Mouse (Mus musculus) midbrain, embryonic 15.5 days (tissue): ENCODE measurements around the gene Slfn5. TPM values are rescaled to one million over a fixed set of nuclear protein-coding genes. Genes with fewer than 3 reads are reported as not detected.
"Not testable (repeated sequence)": the region's sequence is repeated elsewhere in the genome, so short reads cannot be mapped to it uniquely, and the experiment has no call there.

Source experiments
- ATAC-seq: fragments of 200-750 bp; cut with Nextera tagmentation; replicated peaks from 2 replicates; pipeline ENCODE4 v1.8.0; 2017; ENCODE audit warnings: moderate TSS enrichment
- H3K27ac ChIP-seq: fragments of 300-500 bp; sonication (generic); 2 replicates; pipeline ENCODE4 v1.5.1; 2015; ENCODE audit warnings: mild to moderate bottlenecking, inconsistent platforms
- H3K27me3 ChIP-seq: fragments of 300-500 bp; sonication (generic); replicated peaks from 2 replicates; pipeline ENCODE4 v1.6.1; 2015; ENCODE audit warnings: inconsistent platforms
- H3K36me3 ChIP-seq: fragments of 300-500 bp; sonication (generic); replicated peaks from 2 replicates; pipeline ENCODE4 v1.6.1; 2015; ENCODE audit warnings: inconsistent platforms
- H3K4me1 ChIP-seq: fragments of 300-500 bp; sonication (generic); 2 replicates; pipeline ENCODE4 v1.6.1; 2015; ENCODE audit warnings: inconsistent platforms
- H3K4me2 ChIP-seq: fragments of 300-500 bp; sonication (generic); 2 replicates; pipeline ENCODE4 v1.6.1; 2015; ENCODE audit warnings: inconsistent platforms, mild to moderate bottlenecking, moderate library complexity
- H3K4me3 ChIP-seq: fragments of 300-500 bp; sonication (generic); 2 replicates; pipeline ENCODE4 v1.5.1; 2015; ENCODE audit warnings: mild to moderate bottlenecking, inconsistent platforms
- H3K9ac ChIP-seq: fragments of 300-500 bp; sonication (generic); 2 replicates; pipeline ENCODE4 v1.6.1; 2015; ENCODE audit warnings: mild to moderate bottlenecking, inconsistent platforms
- H3K9me3 ChIP-seq: fragments of 300-500 bp; sonication (generic); 2 replicates; pipeline ENCODE4 v1.6.1; 2016; ENCODE audit warnings: inconsistent platforms
- WGBS: fragments of 180-500 bp; shearing (Covaris S2); methylation state at CpG from one replicate; pipeline ENCODE4 v1.1.7; 2015; ENCODE audit warnings: mixed read lengths; 5-methylcytosine and 5-hydroxymethylcytosine counted together
- polyA plus RNA-seq: library from polyadenylated mRNA; unstranded; fragments of >200 nt; fragmentation: Nextera tagmentation; extraction: Ambion mirVana; gene quantifications from 2 replicates; pipeline ENCODE4 v1.2.1, GENCODE M21; 2015

The Slfn5 gene
- polyA plus RNA-seq, 1 experiment from 2014 or later, result 1.8 TPM

DNA sequence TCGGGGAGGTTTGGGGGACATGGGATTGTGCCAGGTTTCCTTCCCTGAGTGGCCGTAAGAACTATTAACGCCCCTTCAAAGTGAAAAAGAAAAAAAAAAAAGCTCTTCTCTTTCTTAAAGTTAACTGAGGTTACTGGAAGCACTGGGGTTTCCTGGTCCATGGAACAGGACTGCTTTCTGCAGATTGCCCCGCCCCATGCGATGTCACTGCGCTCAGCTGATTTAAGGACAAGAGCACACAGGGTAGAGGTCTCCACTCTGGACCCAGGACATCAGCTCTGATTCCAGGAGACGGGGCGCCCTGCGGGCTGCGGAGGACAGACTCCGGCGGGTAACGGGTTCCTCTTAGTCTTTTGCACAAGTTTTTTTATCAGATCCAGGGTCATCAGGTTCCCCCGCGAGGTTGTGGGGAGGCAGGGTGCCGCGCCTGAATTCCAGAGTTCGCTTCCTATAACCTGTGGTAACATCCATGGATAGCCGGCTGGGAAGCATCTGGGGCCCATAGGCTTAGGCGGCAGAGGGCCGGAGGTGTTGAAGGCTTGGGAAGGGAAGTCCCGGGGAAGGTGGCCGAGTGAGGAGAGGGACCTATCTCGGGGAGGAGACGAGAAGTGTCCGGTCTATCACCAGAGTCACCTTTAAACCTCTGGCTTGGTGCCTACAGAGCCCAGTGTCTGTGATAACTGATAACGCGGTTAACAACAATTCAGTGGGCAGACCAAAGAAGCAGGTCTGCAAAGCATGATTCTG is 889 bp downstream of the Slfn5 start:
- H3K27ac ChIP-seq, result no peak overlapping the region
- peaks cover 40% of the 10 kb centered on the region for H3K27me3 ChIP-seq
- H3K4me1 ChIP-seq, result 0 out of 2 replicates have a peak, but pooled peaks cover 4% of the 10 kb centered on the region
- H3K9me3 ChIP-seq, result no peaks in the 10 kb centered on the region
- peak overlapping the region; percentile 18; the same call in 1 of the 2 replicates for H3K4me2 ChIP-seq
- 9% methylated on average over 28 of the region's 28 CpGs for WGBS
- H3K4me3 ChIP-seq, result no peak overlapping the region
- H3K9ac ChIP-seq, result no peak overlapping the region
- H3K36me3 ChIP-seq, result no peaks in the 10 kb centered on the region
- ATAC-seq, result no peak

- no peak overlapping the region for H3K4me2 ChIP-seq
- H3K27me3 ChIP-seq, result peaks cover 40% of the 10 kb centered on the region
- WGBS, result 72% methylated on average over 9 of the region's 9 CpGs
- no peak for ATAC-seq
- no peak overlapping the region for H3K9ac ChIP-seq
- 0 out of 2 replicates have a peak, but pooled peaks cover 4% of the 10 kb centered on the region for H3K4me1 ChIP-seq
- H3K9me3 ChIP-seq, result no peaks in the 10 kb centered on the region
- H3K36me3 ChIP-seq, result no peaks in the 10 kb centered on the region
- H3K4me3 ChIP-seq, result no peak overlapping the region
- no peak overlapping the region for H3K27ac ChIP-seq
Measured at GRCm38 (mm10) chr11:82952612-82953542, 1.7 kb downstream of the Slfn5 start.

GRCm38 (mm10) chr11:82954631-82955030 is 3.5 kb downstream of the Slfn5 start:
- 84% methylated on average over 6 of the region's 6 CpGs for WGBS
- Histone ChIP-seq H3K4me2 (no peak overlapping the region), H3K4me3 (no peak overlapping the region), H3K4me1 (0 out of 2 replicates have a peak, but pooled peaks cover 4% of the 10 kb centered on the region), H3K36me3 (no peaks in the 10 kb centered on the region), H3K27me3 (peaks cover 36% of the 10 kb centered on the region), H3K27ac (no peak overlapping the region), H3K9me3 (no peaks in the 10 kb centered on the region), H3K9ac (no peak overlapping the region)
- no peak for ATAC-seq

DNA sequence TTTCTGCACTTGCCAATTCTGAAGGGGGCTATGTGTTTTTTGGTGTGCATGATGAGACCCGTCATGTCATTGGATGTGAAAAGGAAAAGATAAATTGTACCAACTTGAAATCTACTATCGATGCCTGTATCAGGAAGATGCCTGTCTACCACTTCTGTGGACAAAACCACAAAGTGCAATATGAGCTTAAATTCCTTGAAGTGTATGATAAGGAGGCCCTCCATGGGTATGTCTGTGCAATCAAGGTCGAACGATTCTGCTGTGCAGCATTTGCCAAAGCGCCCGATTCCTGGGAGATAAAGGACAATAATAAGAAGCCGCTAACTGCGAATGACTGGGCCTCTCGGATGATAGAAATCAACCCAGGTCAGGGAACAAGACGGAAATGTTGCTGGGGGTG is 5.8 kb downstream of the Slfn5 start:
- H3K27me3 ChIP-seq, result peaks cover 20% of the 10 kb centered on the region
- 0 out of 2 replicates have a peak, but pooled peaks cover 1% of the 10 kb centered on the region for H3K4me1 ChIP-seq
- H3K4me3 ChIP-seq, result no peak overlapping the region
- 72% methylated on average over 10 of the region's 10 CpGs for WGBS
- no peak for ATAC-seq
- H3K9me3 ChIP-seq, result no peaks in the 10 kb centered on the region
- H3K9ac ChIP-seq, result no peak overlapping the region
- H3K27ac ChIP-seq, result no peak overlapping the region
- H3K4me2 ChIP-seq, result no peak overlapping the region
- H3K36me3 ChIP-seq, result no peaks in the 10 kb centered on the region

- H3K4me2 ChIP-seq, result no peak overlapping the region
- H3K9ac ChIP-seq, result no peak overlapping the region
- H3K4me1 ChIP-seq, result no peaks in the 10 kb centered on the region
- no peak overlapping the region for H3K27ac ChIP-seq
- WGBS, result 14% methylated on average over 4 of the region's 4 CpGs
- H3K36me3 ChIP-seq, result no peaks in the 10 kb centered on the region
- ATAC-seq, result no peak
- no peak overlapping the region for H3K4me3 ChIP-seq
- H3K9me3 ChIP-seq, result no peaks in the 10 kb centered on the region
- no peaks in the 10 kb centered on the region for H3K27me3 ChIP-seq
Measured at GRCm38 (mm10) chr11:82959613-82960012, 8.5 kb downstream of the Slfn5 start.

DNA sequence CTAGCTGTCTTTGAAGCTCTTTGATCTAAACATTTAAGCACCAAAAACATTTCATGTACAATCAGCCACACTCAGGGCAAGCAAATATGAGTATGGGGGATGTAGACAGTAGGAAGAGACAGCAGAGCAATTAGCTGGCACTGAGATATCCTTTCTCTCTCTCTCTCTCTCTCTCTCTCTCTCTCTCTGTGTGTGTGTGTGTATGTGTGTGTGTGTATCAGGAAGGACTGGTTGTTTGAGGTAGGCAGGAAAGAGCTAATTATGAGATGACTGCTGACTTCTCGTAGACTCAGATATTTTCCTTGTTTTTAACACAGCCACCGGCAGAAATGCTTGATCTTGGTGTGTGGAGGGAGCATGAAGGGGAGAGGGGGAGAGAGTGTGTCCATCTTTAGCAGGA is 10.6 kb downstream of the Slfn5 start:
- no peak for ATAC-seq
- Histone ChIP-seq H3K4me2 (no peak overlapping the region), H3K36me3 (no peaks in the 10 kb centered on the region), H3K27ac (no peak overlapping the region), H3K9me3 (no peaks in the 10 kb centered on the region), H3K4me1 (no peaks in the 10 kb centered on the region), H3K27me3 (no peaks in the 10 kb centered on the region), H3K4me3 (no peak overlapping the region), H3K9ac (no peak overlapping the region)
- 78% methylated on average over 2 of the region's 2 CpGs for WGBS

- WGBS, result 91% methylated on average over 8 of the region's 8 CpGs
- no peak overlapping the region for H3K4me2 ChIP-seq
- no peaks in the 10 kb centered on the region for H3K9me3 ChIP-seq
Measured at GRCm38 (mm10) chr11:82962215-82962614, 11.1 kb downstream of the Slfn5 start.

GRCm38 (mm10) chr11:82970712-82971589 is 19.8 kb downstream of the Slfn5 start:
- no peaks in the 10 kb centered on the region for H3K27me3 ChIP-seq
- H3K9me3 ChIP-seq, result no peaks in the 10 kb centered on the region
- peak overlapping the region; percentile 30 for H3K4me3 ChIP-seq
- H3K4me1 ChIP-seq, result peaks cover 12% of the 10 kb centered on the region
- H3K36me3 ChIP-seq, result no peaks in the 10 kb centered on the region
- H3K9ac ChIP-seq, result peak overlapping the region; percentile 16; the same call in 1 of the 2 replicates
- peak overlapping the region; percentile 51 for H3K4me2 ChIP-seq
- WGBS, result 7% methylated on average over 31 of the region's 31 CpGs
- H3K27ac ChIP-seq, result peak overlapping the region; percentile 56
- ATAC-seq, result peak; percentile 69; the same call in 1 of the 2 replicates

More at GRCm38 (mm10) chr11:82962215-82962614, 11.1 kb downstream of the Slfn5 start:
- H3K4me1 ChIP-seq, result no peaks in the 10 kb centered on the region
- H3K27me3 ChIP-seq, result no peaks in the 10 kb centered on the region
- no peak overlapping the region for H3K4me3 ChIP-seq
- no peaks in the 10 kb centered on the region for H3K36me3 ChIP-seq
- no peak for ATAC-seq
- H3K27ac ChIP-seq, result no peak overlapping the region
- no peak overlapping the region for H3K9ac ChIP-seq

DNA sequence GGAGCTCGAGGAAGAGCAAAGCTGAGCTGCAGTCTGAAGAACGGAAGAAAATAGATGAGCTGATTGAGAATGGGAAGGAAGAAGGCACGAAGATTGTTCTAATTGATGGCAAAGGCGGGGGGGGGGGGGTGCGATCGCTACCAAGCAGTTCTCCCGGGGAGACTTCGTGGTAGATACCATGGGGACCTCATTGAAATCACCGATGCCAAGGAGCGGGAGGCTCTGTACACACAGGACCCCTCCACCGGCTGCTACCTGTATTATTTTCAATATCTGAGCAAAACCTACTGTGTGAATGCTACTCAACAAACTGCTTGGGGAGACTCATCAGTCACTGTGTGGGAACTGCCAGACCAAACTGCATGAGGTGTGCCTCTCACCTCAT is 20.4 kb downstream of the Slfn5 start:
- H3K9me3 ChIP-seq, result no peaks in the 10 kb centered on the region
- peaks cover 12% of the 10 kb centered on the region for H3K4me1 ChIP-seq
- H3K27ac ChIP-seq, result peak overlapping the region; percentile 56; the same call in 1 of the 2 replicates
- peak overlapping the region; percentile 51 for H3K4me2 ChIP-seq
- 58% methylated on average over 11 of the region's 11 CpGs for WGBS
- H3K36me3 ChIP-seq, result no peaks in the 10 kb centered on the region
- H3K9ac ChIP-seq, result peak overlapping the region; percentile 16; the same call in 1 of the 2 replicates
- H3K27me3 ChIP-seq, result no peaks in the 10 kb centered on the region
- ATAC-seq, result no peak
- no peak overlapping the region; the same call in 1 of the 2 replicates for H3K4me3 ChIP-seq

GRCm38 (mm10) chr11:82973916-82974315 is 22.8 kb downstream of the Slfn5 start:
- 72% methylated on average over 5 of the region's 5 CpGs for WGBS

GRCm38 (mm10) chr11:82982409-82982808 is 31.3 kb downstream of the Slfn5 start:
- not testable (repeated sequence) for H3K9ac ChIP-seq, H3K9me3 ChIP-seq, H3K4me2 ChIP-seq, H3K36me3 ChIP-seq, H3K27me3 ChIP-seq, H3K4me1 ChIP-seq, H3K27ac ChIP-seq, ATAC-seq, H3K4me3 ChIP-seq
- 85% methylated on average over 2 of the region's 2 CpGs for WGBS

More at GRCm38 (mm10) chr11:82973916-82974315, 22.8 kb downstream of the Slfn5 start:
- no peak for ATAC-seq
- Histone ChIP-seq H3K36me3 (no peaks in the 10 kb centered on the region), H3K4me2 (no peak overlapping the region), H3K9ac (no peak overlapping the region), H3K27me3 (no peaks in the 10 kb centered on the region), H3K4me1 (peaks cover 12% of the 10 kb centered on the region), H3K9me3 (no peaks in the 10 kb centered on the region), H3K4me3 (no peak overlapping the region), H3K27ac (no peak overlapping the region)
